In the genomic region with DNA sequence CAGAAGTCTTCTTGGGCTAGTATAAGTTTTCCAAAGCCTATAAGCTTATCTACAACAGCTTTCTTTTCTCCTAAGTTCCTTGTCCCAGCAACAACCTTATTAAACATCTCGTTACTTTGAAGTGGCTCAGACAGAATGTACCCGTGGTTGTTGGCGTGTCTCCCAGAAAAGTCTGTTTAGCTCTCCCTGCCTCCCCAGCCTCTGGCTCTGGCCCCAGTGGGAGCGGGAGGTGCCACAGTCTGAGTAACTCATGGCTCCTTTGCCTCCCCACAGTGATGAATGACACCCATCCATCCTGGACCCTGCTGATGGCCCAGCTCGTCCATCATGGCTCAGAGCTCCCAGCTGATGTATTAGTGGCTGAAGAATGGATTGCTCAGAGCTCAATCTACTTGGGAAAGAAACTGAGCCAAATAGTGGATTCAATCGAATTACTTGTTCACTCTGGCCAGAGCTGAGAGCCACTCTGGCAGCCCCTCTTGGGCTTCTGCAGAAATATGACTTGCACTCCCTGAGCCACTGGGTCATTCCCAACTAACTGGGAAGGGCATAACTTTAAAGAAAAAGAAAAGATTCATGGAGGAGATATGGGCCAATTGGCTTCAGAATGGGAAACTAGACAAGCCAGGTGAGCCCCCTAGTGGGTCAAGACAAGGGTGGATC, we compare ENCODE assay signal across 7 mouse cellular contexts.
DNase-seq lines count a peak whose midpoint lies in the region; ATAC-seq lines count a peak whose summit lies in the region.

No protein-coding gene starts in this region.

- H3K4me2 ChIP-seq in midbrain, embryonic 14.5 days (ENCODE audit: low read length): no peak overlapping the region
- H3K4me2 ChIP-seq in midbrain, embryonic 11.5 days: no peak overlapping the region
- H3K4me2 ChIP-seq in intestine, embryonic 15.5 days (replicated peaks): no peak overlapping the region

- no peaks in the 10 kb centered on the region for H3K4me1 ChIP-seq in midbrain, embryonic 14.5 days (ENCODE audit: control insufficient read depth, insufficient read depth, low read length)
- H3K4me1 ChIP-seq in midbrain, embryonic 11.5 days (ENCODE audit: control insufficient read depth, insufficient read depth, low read length): no peaks in the 10 kb centered on the region
- H3K4me1 ChIP-seq in intestine, embryonic 15.5 days (replicated peaks): no peaks in the 10 kb centered on the region

- no peaks in the 10 kb centered on the region for H3K9me3 ChIP-seq in midbrain, embryonic 14.5 days (ENCODE audit: control insufficient read depth, low read length)
- H3K9me3 ChIP-seq in midbrain, embryonic 11.5 days (ENCODE audit: control insufficient read depth, low read length): no peaks in the 10 kb centered on the region
- H3K9me3 ChIP-seq in intestine, embryonic 15.5 days: no peaks in the 10 kb centered on the region

- DNase-seq in midbrain, embryonic 14.5 days: peak; percentile 35
- DNase-seq in midbrain, embryonic 11.5 days (ENCODE audit: low spot score, missing footprints): no peak
- peak; percentile 74 to 91 for DNase-seq in frontal cortex, adult 2 months (ENCODE audit: extremely low spot score in 1 of 2, low spot score in 1 of 2)
- DNase-seq in layer of hippocampus, postnatal 10 days (ENCODE audit: low spot score in 2 of 2): peak; percentile 76 to 82
- peak; percentile 40 for DNase-seq in ovary, adult 18-20 months (ENCODE audit: low spot score)

- WGBS in midbrain, embryonic 14.5 days: 77% methylated on average over 6 of the region's 6 CpGs
- 87% methylated on average over 6 of the region's 6 CpGs for WGBS in midbrain, embryonic 11.5 days
- 54% methylated on average over 6 of the region's 6 CpGs for WGBS in intestine, embryonic 15.5 days

- no peak overlapping the region for H3K27ac ChIP-seq in midbrain, embryonic 14.5 days (replicated peaks; ENCODE audit: low read depth, low read length)
- no peak overlapping the region for H3K27ac ChIP-seq in midbrain, embryonic 11.5 days (ENCODE audit: low read depth, low read length)
- H3K27ac ChIP-seq in intestine, embryonic 15.5 days: no peak overlapping the region

- ATAC-seq in midbrain, embryonic 14.5 days (ENCODE audit: low FRiP score, low TSS enrichment): no peak
- no peak for ATAC-seq in midbrain, embryonic 11.5 days (ENCODE audit: low FRiP score)
- ATAC-seq in intestine, embryonic 15.5 days: no peak
- no peak for ATAC-seq in CD4-positive, CD25-positive, alpha-beta regulatory T cell, adult 4 months

- no peak overlapping the region for H3K4me3 ChIP-seq in midbrain, embryonic 14.5 days (replicated peaks; ENCODE audit: low read depth, low read length)
- H3K4me3 ChIP-seq in midbrain, embryonic 11.5 days (ENCODE audit: low read depth, low read length): no peak overlapping the region
- no peak overlapping the region for H3K4me3 ChIP-seq in intestine, embryonic 15.5 days (replicated peaks)

- H3K9ac ChIP-seq in midbrain, embryonic 14.5 days (replicated peaks; ENCODE audit: low read length): no peak overlapping the region
- H3K9ac ChIP-seq in midbrain, embryonic 11.5 days (ENCODE audit: low read length): no peak overlapping the region
- H3K9ac ChIP-seq in intestine, embryonic 15.5 days: no peak overlapping the region

- no peaks in the 10 kb centered on the region for H3K36me3 ChIP-seq in midbrain, embryonic 14.5 days (ENCODE audit: control insufficient read depth, insufficient read depth, low read length)
- no peaks in the 10 kb centered on the region for H3K36me3 ChIP-seq in midbrain, embryonic 11.5 days (ENCODE audit: control insufficient read depth, insufficient read depth, low read length)
- no peaks in the 10 kb centered on the region for H3K36me3 ChIP-seq in intestine, embryonic 15.5 days

- no peaks in the 10 kb centered on the region for H3K27me3 ChIP-seq in midbrain, embryonic 14.5 days (ENCODE audit: control insufficient read depth, insufficient read depth, low read length)
- H3K27me3 ChIP-seq in midbrain, embryonic 11.5 days (ENCODE audit: control insufficient read depth, insufficient read depth, low read length): no peaks in the 10 kb centered on the region
- no peaks in the 10 kb centered on the region for H3K27me3 ChIP-seq in intestine, embryonic 15.5 days (replicated peaks)
